In the genomic region with DNA sequence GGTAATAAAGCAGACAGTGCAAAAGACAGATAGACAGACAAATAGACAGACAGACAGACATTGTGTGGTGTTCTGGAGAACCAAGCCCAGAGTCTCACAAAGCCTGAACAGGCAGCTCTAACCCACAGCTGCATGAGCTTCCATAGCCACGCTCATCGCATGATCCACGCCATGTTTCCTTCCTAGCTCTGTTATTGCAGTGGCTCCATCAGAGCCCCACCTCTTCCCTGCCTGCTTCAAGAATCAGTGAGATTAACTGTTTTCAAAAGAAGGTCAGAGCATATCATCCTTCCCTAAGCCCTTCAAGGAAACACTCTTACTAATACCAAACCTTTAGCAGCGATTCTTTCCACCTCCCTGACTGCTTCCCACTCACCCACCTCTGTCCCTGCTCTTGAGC, we compare ENCODE assay signal across 17 mouse cellular contexts. TPM values are rescaled to one million over a fixed set of nuclear protein-coding genes. Genes with fewer than 3 reads are reported as not detected.
DNase-seq lines count a peak whose midpoint lies in the region; ATAC-seq lines count a peak whose summit lies in the region.
"Had no signal": no experiment of that assay in that cellular context is flagged by ENCODE, and none has a peak within 500 bp of the region (broad histone marks: within the 10 kb centered on the region; RNA-seq: fewer than 3 reads in every experiment).

No protein-coding gene starts in this region.

- ATAC-seq in heart, embryonic 11.5 days (replicated peaks; ENCODE audit: insufficient number of reproducible peaks, low FRiP score, low TSS enrichment) = 0 out of 2 replicates have a peak, but pooled peaks have one; percentile 11
- ATAC-seq in midbrain, embryonic 15.5 days (replicated peaks) = no peak
- ATAC-seq in midbrain, embryonic 16.5 days = no peak
- ATAC-seq in megakaryocyte progenitor cell, adult 5-6 weeks (replicated peaks; ENCODE audit: poor library complexity) = 0 out of 2 replicates have a peak, but pooled peaks have one; percentile 24
- no peak for ATAC-seq in kidney, embryonic 16.5 days (ENCODE audit: low FRiP score, low TSS enrichment)
- ATAC-seq: forebrain, embryonic 15.5 days; Patski had no signal

- peak overlapping the region; percentile 52 for H3K4me2 ChIP-seq in heart, embryonic 11.5 days
- no peak overlapping the region for H3K4me2 ChIP-seq in midbrain, embryonic 15.5 days
- H3K4me2 ChIP-seq in midbrain, embryonic 16.5 days (ENCODE audit: low read length) = no peak overlapping the region
- H3K4me2 ChIP-seq in kidney, embryonic 16.5 days (replicated peaks; ENCODE audit: low read depth, low read length) = no peak overlapping the region
- H3K4me2 ChIP-seq: forebrain, embryonic 15.5 days had no signal

- H3K36me3 ChIP-seq in heart, embryonic 11.5 days (ENCODE audit: control insufficient read depth, insufficient read depth, low read length) = no peaks in the 10 kb centered on the region
- H3K36me3 ChIP-seq in midbrain, embryonic 15.5 days (replicated peaks) = no peaks in the 10 kb centered on the region
- H3K36me3 ChIP-seq in midbrain, embryonic 16.5 days (ENCODE audit: control insufficient read depth, insufficient read depth, low read length) = no peaks in the 10 kb centered on the region
- peaks cover 69% of the 10 kb centered on the region for H3K36me3 ChIP-seq in erythroblast, embryonic 14.5 days (ENCODE audit: control insufficient read depth)
- peaks cover 3% of the 10 kb centered on the region; the same call in 1 of the 2 replicates for H3K36me3 ChIP-seq in kidney, embryonic 16.5 days (ENCODE audit: insufficient read depth, low read length)
- H3K36me3 ChIP-seq: forebrain, embryonic 15.5 days had no signal

- no peak overlapping the region for H3K4me3 ChIP-seq in heart, embryonic 11.5 days (ENCODE audit: low read depth, low read length)
- no peak overlapping the region for H3K4me3 ChIP-seq in midbrain, embryonic 15.5 days
- no peak overlapping the region for H3K4me3 ChIP-seq in midbrain, embryonic 16.5 days (ENCODE audit: low read depth, low read length)
- H3K4me3 ChIP-seq in erythroblast, embryonic 14.5 days (replicated peaks) = peak overlapping the region; percentile 46
- no peak overlapping the region for H3K4me3 ChIP-seq in kidney, embryonic 16.5 days (ENCODE audit: low read length)
- H3K4me3 ChIP-seq: forebrain, embryonic 15.5 days had no signal

- 43% methylated on average over 4 of the region's 4 CpGs for WGBS in heart, embryonic 11.5 days (ENCODE audit: insufficient replicate concordance)
- WGBS in midbrain, embryonic 15.5 days = 41% methylated on average over 4 of the region's 4 CpGs
- 49% methylated on average over 4 of the region's 4 CpGs for WGBS in midbrain, embryonic 16.5 days
- WGBS in kidney, embryonic 16.5 days = 62% methylated on average over 4 of the region's 4 CpGs

- H3K9me3 ChIP-seq in heart, embryonic 11.5 days (replicated peaks; ENCODE audit: control insufficient read depth, low read length) = no peaks in the 10 kb centered on the region
- no peaks in the 10 kb centered on the region for H3K9me3 ChIP-seq in midbrain, embryonic 15.5 days
- no peaks in the 10 kb centered on the region for H3K9me3 ChIP-seq in midbrain, embryonic 16.5 days (replicated peaks; ENCODE audit: control insufficient read depth, low read length, poor library complexity, severe bottlenecking)
- no peaks in the 10 kb centered on the region for H3K9me3 ChIP-seq in erythroblast, embryonic 14.5 days (ENCODE audit: control insufficient read depth, low read length)
- H3K9me3 ChIP-seq in kidney, embryonic 16.5 days (ENCODE audit: low read length) = no peaks in the 10 kb centered on the region
- H3K9me3 ChIP-seq: forebrain, embryonic 15.5 days had no signal

- no peak for DNase-seq in heart, adult 8-10 months (ENCODE audit: low spot score)
- no peak for DNase-seq in right cerebral cortex, adult 2 months (ENCODE audit: low spot score in 2 of 2)
- DNase-seq: adrenal gland, postnatal 10 days; B cell, adult 2 months; cerebellum, adult 11-12 months; thymus, postnatal 14 days had no signal

- peak overlapping the region; percentile 84 for H3K27ac ChIP-seq in heart, embryonic 11.5 days (ENCODE audit: low read depth, low read length)
- H3K27ac ChIP-seq in midbrain, embryonic 15.5 days = peak overlapping the region; percentile 32; the same call in 1 of the 2 replicates
- H3K27ac ChIP-seq in midbrain, embryonic 16.5 days (ENCODE audit: low read length) = no peak overlapping the region
- H3K27ac ChIP-seq in kidney, embryonic 16.5 days (ENCODE audit: low read length) = no peak overlapping the region
- H3K27ac ChIP-seq: forebrain, embryonic 15.5 days; macrophage had no signal

- peaks cover 44% of the 10 kb centered on the region for H3K4me1 ChIP-seq in heart, embryonic 11.5 days (ENCODE audit: control insufficient read depth, insufficient read depth, low read length)
- H3K4me1 ChIP-seq in midbrain, embryonic 15.5 days = peaks cover 12% of the 10 kb centered on the region
- H3K4me1 ChIP-seq in midbrain, embryonic 16.5 days (ENCODE audit: control insufficient read depth, insufficient read depth, low read length) = peaks cover 12% of the 10 kb centered on the region; the same call in 1 of the 2 replicates
- peaks cover 90% of the 10 kb centered on the region for H3K4me1 ChIP-seq in erythroblast, embryonic 14.5 days (ENCODE audit: control insufficient read depth)
- H3K4me1 ChIP-seq in kidney, embryonic 16.5 days (ENCODE audit: insufficient read depth, low read length) = no peaks in the 10 kb centered on the region; the same call in 1 of the 2 replicates

- peak overlapping the region; percentile 52 for H3K9ac ChIP-seq in heart, embryonic 11.5 days (ENCODE audit: low read depth, low read length)
- H3K9ac ChIP-seq in midbrain, embryonic 15.5 days = no peak overlapping the region
- no peak overlapping the region for H3K9ac ChIP-seq in midbrain, embryonic 16.5 days (ENCODE audit: low read depth, low read length)
- no peak overlapping the region for H3K9ac ChIP-seq in kidney, embryonic 16.5 days (replicated peaks; ENCODE audit: low read length)
- H3K9ac ChIP-seq: forebrain, embryonic 15.5 days had no signal

- H3K27me3 ChIP-seq in heart, embryonic 11.5 days (ENCODE audit: control insufficient read depth, insufficient read depth, low read length) = no peaks in the 10 kb centered on the region
- no peaks in the 10 kb centered on the region for H3K27me3 ChIP-seq in midbrain, embryonic 15.5 days (replicated peaks)
- no peaks in the 10 kb centered on the region for H3K27me3 ChIP-seq in midbrain, embryonic 16.5 days (ENCODE audit: control insufficient read depth, insufficient read depth, low read depth, low read length)
- no peaks in the 10 kb centered on the region for H3K27me3 ChIP-seq in erythroblast, embryonic 14.5 days (ENCODE audit: control insufficient read depth)
- no peaks in the 10 kb centered on the region for H3K27me3 ChIP-seq in kidney, embryonic 16.5 days (ENCODE audit: insufficient read depth, low read length)
- H3K27me3 ChIP-seq: forebrain, embryonic 15.5 days; Patski had no signal

RNA-seq across cellular contexts. Expression of gene Cct2, which starts 41.4 kb away (rescaled TPM):
- polyA plus RNA-seq in heart, embryonic 11.5 days (2014; fragmentation: Nextera tagmentation; extraction: Ambion mirVana) = 211 and 221 TPM in 2 replicates
- 100 to 1,000 TPM; 108 to 128 (median 121) TPM for total RNA-seq in heart, adult 8-10 months (2022)
- 240 and 244 TPM in 2 replicates for polyA plus RNA-seq in midbrain, embryonic 15.5 days (2015; fragmentation: Nextera tagmentation; extraction: Ambion mirVana)
- 232 and 235 TPM in 2 replicates for polyA plus RNA-seq in midbrain, embryonic 16.5 days (2015; fragmentation: Nextera tagmentation; extraction: Ambion mirVana)
- polyA plus RNA-seq in erythroblast, embryonic 14.5 days (2012) = 2.0 and 3.3 TPM in 2 replicates
- 627 and 662 TPM in 2 replicates for total RNA-seq in megakaryocyte progenitor cell, adult 5-6 weeks (2015)
- 516 and 565 TPM in 2 replicates for total RNA-seq in megakaryocyte progenitor cell, adult 5-6 weeks (2017)
- 266 and 271 TPM in 2 replicates for polyA plus RNA-seq in kidney, embryonic 16.5 days (2015; fragmentation: Nextera tagmentation; extraction: Ambion mirVana)

RNA-seq across cellular contexts. Expression of gene Frs2, which starts 43.3 kb away (rescaled TPM):
- 27.1 and 30.4 TPM in 2 replicates for polyA plus RNA-seq in heart, embryonic 11.5 days (2014; fragmentation: Nextera tagmentation; extraction: Ambion mirVana)
- 10 to 100 TPM; 15.2 to 16.8 (median 15.9) TPM for total RNA-seq in heart, adult 8-10 months (2022)
- 21.0 and 22.0 TPM in 2 replicates for polyA plus RNA-seq in midbrain, embryonic 15.5 days (2015; fragmentation: Nextera tagmentation; extraction: Ambion mirVana)
- polyA plus RNA-seq in midbrain, embryonic 16.5 days (2015; fragmentation: Nextera tagmentation; extraction: Ambion mirVana) = 19.7 and 20.2 TPM in 2 replicates
- polyA plus RNA-seq in erythroblast, embryonic 14.5 days (2012) = 0.26 and 0.39 TPM in 2 replicates
- total RNA-seq in megakaryocyte progenitor cell, adult 5-6 weeks (2015) = 33.5 and 37.9 TPM in 2 replicates
- 14.4 and 15.1 TPM in 2 replicates for total RNA-seq in megakaryocyte progenitor cell, adult 5-6 weeks (2017)
- polyA plus RNA-seq in kidney, embryonic 16.5 days (2015; fragmentation: Nextera tagmentation; extraction: Ambion mirVana) = 18.0 and 19.7 TPM in 2 replicates

RNA-seq across cellular contexts. Expression of gene Lrrc10, which starts 59.9 kb away (rescaled TPM):
- 49.7 and 54.6 TPM in 2 replicates for polyA plus RNA-seq in heart, embryonic 11.5 days (2014; fragmentation: Nextera tagmentation; extraction: Ambion mirVana)
- 100 to 1,000 TPM; 159 to 208 (median 180) TPM for total RNA-seq in heart, adult 8-10 months (2022)
- 0.19 TPM in 1 of 2 replicates, not detected in the other for polyA plus RNA-seq in midbrain, embryonic 15.5 days (2015; fragmentation: Nextera tagmentation; extraction: Ambion mirVana)
- polyA plus RNA-seq in midbrain, embryonic 16.5 days (2015; fragmentation: Nextera tagmentation; extraction: Ambion mirVana) = not detected in 2 replicates
- not detected in 2 replicates for polyA plus RNA-seq in erythroblast, embryonic 14.5 days (2012)
- total RNA-seq in megakaryocyte progenitor cell, adult 5-6 weeks (2015) = not detected in 2 replicates
- total RNA-seq in megakaryocyte progenitor cell, adult 5-6 weeks (2017) = not detected in 2 replicates
- not detected in 2 replicates for polyA plus RNA-seq in kidney, embryonic 16.5 days (2015; fragmentation: Nextera tagmentation; extraction: Ambion mirVana)
- total RNA-seq: adrenal gland, postnatal 10 days had no signal
- polyA plus RNA-seq: embryonic facial prominence, embryonic 11.5 days; forebrain, embryonic 15.5 days; macrophage; neural tube, embryonic 11.5 days; Patski had no signal

Comparison
In these comparisons a context has a peak if more than half of its experiments do, and no peak if none do; other contexts are left out.
1. H3K27ac ChIP-seq: peak in heart, embryonic 11.5 days (single experiment) and midbrain, embryonic 15.5 days (single experiment); none in midbrain, embryonic 16.5 days (single experiment) and kidney, embryonic 16.5 days (single experiment).
2. ATAC-seq: peak in heart, embryonic 11.5 days (single experiment) and megakaryocyte progenitor cell, adult 5-6 weeks (single experiment); none in midbrain, embryonic 15.5 days (single experiment), midbrain, embryonic 16.5 days (single experiment) and kidney, embryonic 16.5 days (single experiment).
3. RNA of gene Cct2, which starts 41.4 kb away (polyA plus RNA-seq): 266 to 271 TPM in kidney, embryonic 16.5 days, 240 to 244 TPM in midbrain, embryonic 15.5 days, 232 to 235 TPM in midbrain, embryonic 16.5 days and 211 to 221 TPM in heart, embryonic 11.5 days; 2.0 to 3.3 TPM in erythroblast, embryonic 14.5 days; every median in the first group is over 10 times any median in the second.
4. RNA of gene Frs2, which starts 43.3 kb away (polyA plus RNA-seq): 27.1 to 30.4 TPM in heart, embryonic 11.5 days, 21.0 to 22.0 TPM in midbrain, embryonic 15.5 days, 19.7 to 20.2 TPM in midbrain, embryonic 16.5 days and 18.0 to 19.7 TPM in kidney, embryonic 16.5 days; 0.26 to 0.39 TPM in erythroblast, embryonic 14.5 days; every median in the first group is over 10 times any median in the second.
5. RNA of gene Lrrc10, which starts 59.9 kb away (polyA plus RNA-seq): 49.7 to 54.6 TPM in heart, embryonic 11.5 days; not detected in erythroblast, embryonic 14.5 days, 0.19 TPM in midbrain, embryonic 15.5 days, not detected in midbrain, embryonic 16.5 days and not detected in kidney, embryonic 16.5 days; every median in the first group is over 10 times any median in the second.